Mouse (Mus musculus): ENCODE results near the gene Lrr1. TPM values are rescaled to one million over a fixed set of nuclear protein-coding genes. Genes with fewer than 3 reads are reported as not detected.

Gene Lrr1
- total RNA-seq, 1 experiment from 2014 or later: 16.1 TPM

Other genes starting within 250 kb of the Lrr1 start
- 2,127 and 2,208 TPM in 2 replicates for gene Rps29, start 9.6 kb upstream of the Lrr1 start, total RNA-seq (2017)
- gene Rpl36al, start 15.3 kb downstream of the Lrr1 start, total RNA-seq (2017): 891 and 1,224 TPM in 2 replicates
- 105 and 110 TPM in 2 replicates for gene Mgat2, start 15.3 kb downstream of the Lrr1 start, total RNA-seq (2017)
- 43.1 and 49.1 TPM in 2 replicates for gene Gm49383, start 28.3 kb downstream of the Lrr1 start, total RNA-seq (2017)
- 3.0 and 6.5 TPM in 2 replicates for gene Dnaaf2, start 29.6 kb downstream of the Lrr1 start, total RNA-seq (2017)
- gene Gm49384, start 35.5 kb downstream of the Lrr1 start, total RNA-seq (2017): 25.5 and 38.6 TPM in 2 replicates
- gene Pole2, start 59.4 kb downstream of the Lrr1 start, total RNA-seq (2017): 41.6 and 42.1 TPM in 2 replicates
- 7.8 and 9.2 TPM in 2 replicates for gene Klhdc1, start 72.4 kb downstream of the Lrr1 start, total RNA-seq (2017)
- 65.6 and 79.0 TPM in 2 replicates for gene Klhdc2, start 127.9 kb downstream of the Lrr1 start, total RNA-seq (2017)
- gene Nemf, start 188.4 kb downstream of the Lrr1 start, total RNA-seq (2017): 126 and 136 TPM in 2 replicates
- gene Arf6, start 203.3 kb downstream of the Lrr1 start, total RNA-seq (2017): 104 and 110 TPM in 2 replicates
- gene Gm9887, start 203.6 kb downstream of the Lrr1 start, total RNA-seq (2017): 1.5 TPM in 1 of 2 replicates, not detected in the other